Mouse (Mus musculus) gastrocnemius, postnatal 4 days (tissue): ENCODE data around the gene B230307C23Rik. TPM values are rescaled to one million over a fixed set of nuclear protein-coding genes. Genes with fewer than 3 reads are reported as not detected.
"Not testable (repeated sequence)": the region's sequence is repeated elsewhere in the genome, so short reads cannot be mapped to it uniquely, and the experiment has no call there.

Experiments
- DNase-seq, 2 experiments: peaks; one replicate each; pipeline ENCODE4 v3.0.0; 2021 to 2022; ENCODE audit warnings: low spot score in 2 of 2, mixed read lengths in 2 of 2
- total RNA-seq, 2 experiments: library from RNA; stranded (reverse); gene quantifications; 2 replicates each; pipeline ENCODE4 v1.2.3; 2021

Gene B230307C23Rik
- total RNA-seq, 2 experiments from 2014 or later: 9.1 to 21.0 TPM

DNA sequence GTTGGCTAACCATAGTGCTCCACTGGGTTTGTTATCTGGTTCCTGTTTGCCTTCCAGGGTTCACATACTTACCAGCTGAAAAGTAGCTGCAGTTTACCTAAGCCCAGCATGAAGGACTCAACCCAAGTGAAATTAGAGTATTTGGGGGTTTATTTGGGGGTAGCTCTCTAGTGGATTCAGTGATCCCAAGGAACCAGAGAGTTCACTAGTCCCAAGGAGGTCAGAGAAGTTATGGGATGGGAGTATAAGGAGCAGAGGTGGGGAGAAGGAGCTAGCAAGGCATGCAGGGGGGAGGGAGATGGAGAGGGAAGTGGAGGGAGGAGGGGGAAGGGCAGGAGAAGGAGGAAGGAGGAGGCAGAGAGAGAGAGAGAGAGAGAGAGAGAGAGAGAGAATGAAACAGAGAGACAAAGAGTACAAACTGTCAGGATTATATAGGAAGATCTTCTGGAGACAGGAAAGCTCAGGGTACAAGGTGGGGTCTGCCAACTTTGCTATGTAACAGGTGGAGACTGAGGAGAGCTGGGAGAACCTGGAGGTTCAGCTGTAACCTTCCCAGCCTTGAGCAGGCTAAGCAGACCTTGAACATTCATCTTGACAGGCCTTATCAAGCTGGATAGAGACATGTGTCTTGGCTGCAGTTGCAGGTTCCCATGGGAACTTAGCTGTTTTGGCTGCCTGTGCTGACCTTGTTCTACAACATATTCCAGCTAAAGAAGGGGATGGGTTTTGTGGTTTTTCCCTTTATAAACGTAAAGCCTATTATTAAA lies 1.1 kb upstream of the B230307C23Rik start:
- DNase-seq: no peak

DNA sequence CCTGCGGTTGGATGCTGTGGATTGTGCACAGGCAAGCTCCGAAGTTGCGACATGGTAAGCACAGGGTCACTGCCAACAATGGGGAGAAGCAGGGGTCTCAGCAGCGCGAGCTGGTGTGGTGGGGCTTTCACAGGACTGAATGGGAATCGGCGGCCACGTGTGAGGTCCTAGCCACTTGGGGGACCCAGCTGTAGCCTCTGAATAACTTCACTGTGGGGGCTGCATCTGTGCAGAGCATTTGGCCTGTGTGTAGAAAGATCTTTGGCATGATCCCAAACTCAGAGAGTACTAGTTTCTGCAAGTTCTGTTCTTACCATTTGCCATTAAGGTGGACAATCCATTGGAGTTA lies 242 bp downstream of the B230307C23Rik start:
- not testable (repeated sequence) for DNase-seq

DNA sequence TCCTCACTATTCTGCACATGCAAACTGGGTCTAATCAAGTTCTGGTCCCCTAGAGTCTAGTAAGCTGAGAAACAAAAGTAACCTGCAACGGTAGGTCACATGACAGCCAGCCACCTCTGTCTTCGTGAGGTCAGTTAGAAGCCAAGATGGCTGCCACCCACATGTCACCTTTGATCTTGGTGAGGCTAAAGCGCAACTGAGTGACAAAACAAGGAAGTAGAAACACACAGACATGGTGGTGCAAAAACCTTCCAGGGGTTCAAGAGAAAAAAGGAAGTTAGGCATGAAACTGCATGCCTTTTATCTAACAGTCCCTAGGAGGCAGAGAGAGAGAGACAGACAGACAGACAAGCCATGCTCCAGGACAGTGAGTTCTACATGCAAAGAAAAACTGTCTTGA lies 25.0 kb downstream of the B230307C23Rik start:
- no peak for DNase-seq

- no peak for DNase-seq
Measured at GRCm38 (mm10) chr16:98022657-98023345, 25.7 kb downstream of the B230307C23Rik start.

DNA sequence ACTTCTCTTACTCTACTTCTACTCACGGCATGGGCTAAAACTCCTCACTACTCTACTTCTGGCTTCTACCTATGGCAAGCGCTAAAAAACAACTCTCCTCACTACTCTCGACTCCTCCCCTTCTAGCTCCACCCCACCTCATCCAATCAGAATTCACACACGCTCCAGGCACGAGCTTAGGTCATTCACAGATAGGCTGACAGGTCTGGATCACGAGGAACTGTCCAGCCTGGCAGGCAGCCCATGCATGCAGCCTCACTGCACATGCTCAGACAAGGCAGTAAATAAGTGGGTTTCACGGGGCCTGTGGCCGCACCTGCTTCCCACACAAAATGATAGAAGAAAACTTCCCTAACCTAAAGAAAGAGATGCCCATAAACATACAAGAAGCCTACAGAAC lies 29.1 kb downstream of the B230307C23Rik start:
- not testable (repeated sequence) for DNase-seq

DNA sequence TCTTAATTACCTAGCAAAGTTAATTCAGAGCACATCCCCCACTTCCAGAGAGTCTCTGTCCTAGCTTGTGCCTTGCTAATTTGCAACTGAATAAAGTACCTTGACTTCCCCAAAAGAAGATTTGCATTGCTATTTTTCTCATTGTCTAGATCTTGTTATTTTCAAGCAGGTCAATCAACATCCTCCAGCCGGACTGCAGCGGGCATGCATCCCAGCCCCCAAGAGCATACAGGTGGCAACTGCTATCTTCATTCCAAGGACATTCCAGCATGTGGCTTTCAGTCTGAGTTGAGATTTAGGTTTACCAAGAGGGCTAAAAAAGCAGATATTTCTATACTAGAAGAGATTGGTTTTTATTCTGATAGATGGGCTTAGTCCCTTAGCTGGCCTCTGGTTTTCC lies 37.9 kb downstream of the B230307C23Rik start:
- not testable (repeated sequence) for DNase-seq

DNA sequence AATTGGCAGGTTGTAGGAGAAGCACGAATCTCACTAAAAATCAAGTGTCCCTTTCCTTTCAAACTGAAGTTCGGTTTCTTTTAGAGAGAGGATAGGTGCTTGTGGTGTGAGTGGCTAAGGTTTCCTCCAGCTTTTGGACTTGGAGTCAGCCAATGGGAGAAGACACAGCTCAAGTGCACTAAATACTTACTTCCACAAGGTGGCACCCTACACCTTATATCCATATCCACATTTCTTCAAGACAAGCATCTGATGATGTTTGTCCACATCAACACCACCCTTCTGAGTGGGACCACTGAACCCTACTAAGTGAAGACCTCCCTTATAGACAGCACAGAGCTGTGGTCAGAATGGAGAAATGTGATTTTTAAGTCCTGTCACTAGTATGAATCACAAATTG lies 44.6 kb downstream of the B230307C23Rik start:
- no peak for DNase-seq

- not testable (repeated sequence) for DNase-seq
Measured at GRCm38 (mm10) chr16:98079382-98079781, 82.3 kb downstream of the B230307C23Rik start.

GRCm38 (mm10) chr16:98081140-98081539 lies 84.0 kb downstream of the B230307C23Rik start:
- DNase-seq: not testable (repeated sequence)

Other genes with a start within 250 kb of the B230307C23Rik start
- gene Ripk4, start 233.5 kb upstream of the B230307C23Rik start, total RNA-seq: not detected
- gene Prdm15, start 145.5 kb upstream of the B230307C23Rik start, total RNA-seq: 10 to 100 TPM in 1 of 2 experiments, 1 to 10 TPM in 1; 8.9 to 12.1 TPM
- gene C2cd2, start 34.7 kb upstream of the B230307C23Rik start, total RNA-seq: 10 to 100 TPM; 44.9 to 58.0 TPM
- gene Zbtb21, start 34.7 kb upstream of the B230307C23Rik start, total RNA-seq: 10 to 100 TPM; 15.5 to 17.0 TPM
- gene A630089N07Rik, start 85.1 kb downstream of the B230307C23Rik start, total RNA-seq: 1 to 10 TPM; 6.9 to 9.7 TPM